Mouse (Mus musculus): ENCODE data around the gene Dgcr2. TPM values are rescaled to one million over a fixed set of nuclear protein-coding genes. Genes with fewer than 3 reads are reported as not detected.

Gene Dgcr2
- polyA plus RNA-seq (2016; fragmentation: Nextera tagmentation; extraction: Ambion mirVana), result 101 and 106 TPM in 2 replicates

DNA sequence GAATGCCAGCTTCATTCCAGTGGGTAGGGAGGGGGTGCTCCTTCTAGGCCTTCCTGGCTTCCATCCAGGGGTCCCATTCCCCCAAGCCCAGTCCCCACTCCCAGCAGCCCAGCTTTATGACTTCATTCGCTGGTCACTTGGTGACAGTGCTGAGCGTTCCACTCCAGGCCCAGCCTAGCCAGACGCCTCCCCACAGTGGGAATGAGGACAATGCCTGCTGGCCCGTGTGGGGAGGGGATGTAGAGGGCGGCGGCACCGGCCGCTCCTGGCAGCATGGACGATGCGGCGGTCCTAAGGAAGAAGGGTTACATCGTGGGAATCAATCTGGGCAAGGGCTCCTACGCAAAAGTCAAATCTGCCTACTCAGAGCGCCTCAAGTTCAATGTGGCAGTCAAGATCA lies at the start of gene Dgcr2, which contains the start of gene Tssk2:
Gene Dgcr2, minus strand, starts transcription at position 101 of the 400 bp plus-strand sequence.
Gene Tssk2, plus strand, starts transcription at position 176 of the 400 bp plus-strand sequence.
- no peaks in the 10 kb centered on the region for H3K9me3 ChIP-seq (replicated peaks)
- no peak for ATAC-seq (ENCODE audit: low FRiP score)
- H3K27ac ChIP-seq, result no peak within 1 kb of the TSS
- H3K4me2 ChIP-seq (replicated peaks), result no peak within 1 kb of the TSS
- H3K4me3 ChIP-seq, result no peak within 1 kb of the TSS
- H3K36me3 ChIP-seq, result peaks cover 55% of the 10 kb centered on the region
- WGBS, result 91% methylated on average over 14 of the region's 14 CpGs
- H3K4me1 ChIP-seq, result no peaks in the 10 kb centered on the region
- H3K9ac ChIP-seq, result no peak within 1 kb of the TSS
- H3K27me3 ChIP-seq, result no peaks in the 10 kb centered on the region

DNA sequence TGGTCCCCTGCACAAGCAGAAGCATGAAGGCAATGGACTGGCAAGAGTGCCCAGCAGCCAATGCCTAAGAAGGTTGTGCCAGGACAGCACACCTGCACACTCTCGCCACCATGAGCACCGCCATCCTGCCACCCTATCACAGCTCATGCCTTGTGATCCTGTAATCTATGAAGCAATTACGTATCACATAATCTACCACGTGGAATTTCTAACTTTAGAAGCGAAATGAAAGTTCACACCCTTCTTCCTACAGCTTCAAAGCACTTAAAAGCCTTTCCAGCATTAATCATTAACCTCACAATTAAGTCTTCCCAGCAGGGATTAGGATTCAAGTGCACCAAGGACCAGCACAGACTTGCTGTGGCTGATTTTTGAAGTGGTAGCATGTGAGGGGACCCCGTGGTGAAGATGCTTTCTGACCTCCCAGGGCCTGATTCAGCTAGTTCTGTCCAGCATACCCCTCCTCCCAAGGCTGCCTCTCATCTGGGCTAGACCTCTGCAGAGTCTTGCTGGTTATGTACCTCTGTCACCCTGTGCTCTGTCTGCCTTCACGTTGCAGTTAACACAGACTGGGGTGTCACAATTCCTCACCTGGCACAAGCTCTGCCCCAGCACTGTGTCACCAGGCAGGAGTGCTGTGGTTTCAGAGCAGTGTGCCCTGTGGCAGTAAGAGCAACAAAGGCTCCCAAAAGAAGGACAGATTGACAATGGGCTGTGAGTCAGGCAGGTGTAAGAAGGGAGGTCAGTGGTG lies 46.9 kb upstream of the Dgcr2 start:
- no peak overlapping the region for H3K9ac ChIP-seq
- H3K36me3 ChIP-seq, result no peaks in the 10 kb centered on the region
- H3K4me2 ChIP-seq (replicated peaks), result no peak overlapping the region
- H3K4me3 ChIP-seq, result no peak overlapping the region
- ATAC-seq (ENCODE audit: low FRiP score), result no peak
- H3K27me3 ChIP-seq, result no peaks in the 10 kb centered on the region
- H3K27ac ChIP-seq, result no peak overlapping the region
- 60% methylated on average over 7 of the region's 7 CpGs for WGBS
- peaks cover 12% of the 10 kb centered on the region for H3K4me1 ChIP-seq
- H3K9me3 ChIP-seq (replicated peaks), result no peaks in the 10 kb centered on the region

DNA sequence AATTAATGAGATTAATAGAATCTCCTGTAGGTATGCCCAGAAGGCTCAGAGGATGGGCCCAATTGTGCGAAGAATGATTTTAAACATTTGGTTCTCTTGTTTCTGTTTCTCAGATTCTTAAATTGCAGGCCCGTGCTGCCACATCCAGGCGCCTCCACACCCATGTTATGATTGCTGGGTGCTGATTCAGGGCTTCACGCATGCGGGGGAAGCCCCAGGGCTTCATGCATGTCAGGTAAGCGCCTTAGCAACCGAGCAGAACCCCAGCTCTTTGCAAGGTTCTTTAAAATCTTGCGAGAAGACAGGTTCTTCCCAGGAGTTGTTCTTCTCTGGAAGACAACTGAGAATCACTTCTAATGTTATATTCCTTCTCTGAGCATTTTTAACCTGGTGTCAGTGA lies 45.1 kb upstream of the Dgcr2 start:
- Histone ChIP-seq H3K9ac (no peak overlapping the region), H3K36me3 (no peaks in the 10 kb centered on the region), H3K4me1 (0 out of 2 replicates have a peak, but pooled peaks cover 2% of the 10 kb centered on the region), H3K4me2 (replicated peaks) (no peak overlapping the region), H3K4me3 (no peak overlapping the region), H3K27ac (no peak overlapping the region), H3K27me3 (no peaks in the 10 kb centered on the region), H3K9me3 (replicated peaks) (no peaks in the 10 kb centered on the region)
- 71% methylated on average over 8 of the region's 8 CpGs for WGBS
- ATAC-seq (ENCODE audit: low FRiP score), result no peak

DNA sequence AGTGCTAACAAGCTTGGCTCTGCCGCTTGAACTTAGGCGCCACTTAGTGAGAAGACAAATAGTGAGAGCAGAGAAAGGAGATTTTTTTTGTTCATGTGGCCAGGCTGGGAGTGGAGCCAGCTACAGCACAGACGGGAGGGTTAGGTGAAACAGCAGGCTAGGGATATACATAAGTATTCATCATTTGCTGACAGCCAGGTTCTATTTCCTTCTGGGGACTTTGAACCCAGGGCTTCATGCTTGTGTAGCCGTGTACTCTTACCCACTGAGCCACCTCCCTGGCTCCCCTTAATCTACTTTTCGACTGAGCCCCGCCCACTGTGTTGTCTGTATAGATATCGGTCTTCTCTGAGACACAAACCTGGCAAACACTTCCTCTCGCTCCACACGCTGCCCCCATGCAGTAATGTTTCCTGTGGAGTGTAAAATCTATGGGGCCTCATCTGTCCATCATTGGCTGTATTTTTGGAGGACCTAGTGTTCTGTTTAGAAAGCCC lies 40.9 kb upstream of the Dgcr2 start:
- no peaks in the 10 kb centered on the region for H3K36me3 ChIP-seq
- no peak overlapping the region for H3K4me2 ChIP-seq (replicated peaks)
- 0 out of 2 replicates have a peak, but pooled peaks cover 2% of the 10 kb centered on the region for H3K4me1 ChIP-seq
- no peak overlapping the region for H3K9ac ChIP-seq
- no peak overlapping the region for H3K27ac ChIP-seq
- WGBS, result 59% methylated on average over 9 of the region's 9 CpGs
- ATAC-seq (ENCODE audit: low FRiP score), result no peak
- no peak overlapping the region for H3K4me3 ChIP-seq
- peaks cover 14% of the 10 kb centered on the region for H3K27me3 ChIP-seq
- H3K9me3 ChIP-seq (replicated peaks), result no peaks in the 10 kb centered on the region

DNA sequence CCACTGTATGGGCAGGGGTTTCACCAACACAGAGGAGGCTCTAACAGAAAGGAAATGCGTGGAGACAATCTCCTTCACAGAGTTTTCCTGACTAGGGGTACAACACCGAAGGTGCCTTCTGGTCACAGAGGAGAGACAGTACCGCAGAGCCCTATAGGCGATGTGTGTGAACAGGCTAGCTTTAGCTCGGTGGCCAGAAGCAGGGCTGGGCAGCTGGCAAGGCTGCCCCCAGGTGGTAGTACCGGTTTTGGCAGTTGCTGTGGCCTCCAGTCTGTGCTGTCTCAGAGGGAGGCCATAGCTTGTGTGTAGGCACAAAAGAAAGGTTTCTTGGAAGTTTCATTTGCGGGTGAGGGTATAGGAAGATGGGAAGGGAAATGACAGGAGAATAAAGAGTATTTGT lies 40.5 kb upstream of the Dgcr2 start:
- 13% methylated on average over 7 of the region's 7 CpGs for WGBS
- peak; percentile 50; the same call in 1 of the 2 replicates for ATAC-seq (ENCODE audit: low FRiP score)
- Histone ChIP-seq H3K36me3 (no peaks in the 10 kb centered on the region), H3K4me1 (0 out of 2 replicates have a peak, but pooled peaks cover 2% of the 10 kb centered on the region), H3K9ac (no peak overlapping the region), H3K27me3 (peaks cover 14% of the 10 kb centered on the region), H3K9me3 (replicated peaks) (no peaks in the 10 kb centered on the region), H3K27ac (no peak overlapping the region), H3K4me2 (replicated peaks) (no peak overlapping the region), H3K4me3 (no peak overlapping the region)

DNA sequence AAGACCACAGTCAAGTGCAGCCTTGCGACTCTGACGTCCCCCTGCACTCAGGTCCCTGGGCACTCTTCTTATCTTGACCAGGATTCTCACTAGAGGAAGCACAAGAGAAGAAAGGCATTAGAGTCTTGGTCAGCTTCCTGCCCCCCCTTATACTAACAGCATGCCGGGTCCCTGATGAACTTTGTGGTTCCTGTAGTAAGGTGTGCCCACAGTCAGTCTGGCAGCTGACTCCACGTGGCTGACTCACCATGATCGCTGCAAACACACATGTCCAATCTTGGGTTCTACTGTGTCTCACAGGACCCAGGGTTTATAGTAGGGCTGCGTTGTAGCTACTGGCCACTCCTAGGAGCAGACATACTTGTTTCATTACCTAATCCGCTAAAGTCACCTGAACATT lies 39.8 kb upstream of the Dgcr2 start:
- Histone ChIP-seq H3K4me1 (0 out of 2 replicates have a peak, but pooled peaks cover 2% of the 10 kb centered on the region), H3K4me3 (no peak overlapping the region), H3K27ac (no peak overlapping the region), H3K9ac (no peak overlapping the region), H3K36me3 (no peaks in the 10 kb centered on the region), H3K27me3 (peaks cover 17% of the 10 kb centered on the region), H3K4me2 (replicated peaks) (no peak overlapping the region), H3K9me3 (replicated peaks) (no peaks in the 10 kb centered on the region)
- WGBS, result 89% methylated on average over 7 of the region's 7 CpGs
- ATAC-seq (ENCODE audit: low FRiP score), result no peak

DNA sequence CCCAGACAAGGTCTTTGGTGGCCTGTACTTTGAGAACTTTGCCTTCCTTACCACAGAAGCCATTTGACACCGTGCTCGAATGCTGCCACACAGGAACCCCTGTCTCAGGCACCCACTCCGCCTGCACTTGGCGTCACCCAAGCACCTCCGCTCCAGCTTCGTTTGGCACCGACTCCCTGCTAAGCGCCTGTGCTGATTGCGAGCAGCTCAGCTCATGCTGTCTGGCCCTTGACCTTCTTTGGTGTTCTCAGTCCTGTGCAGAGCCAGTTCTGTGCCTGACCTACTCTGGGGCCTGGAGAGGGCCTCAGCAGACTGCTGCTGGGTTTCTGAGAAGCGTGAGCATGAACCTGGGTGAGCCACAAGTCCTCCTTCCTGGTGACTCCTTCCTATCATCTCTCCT lies 38.4 kb upstream of the Dgcr2 start:
- no peak for ATAC-seq (ENCODE audit: low FRiP score)
- no peaks in the 10 kb centered on the region for H3K9me3 ChIP-seq (replicated peaks)
- no peak overlapping the region for H3K4me2 ChIP-seq (replicated peaks)
- H3K4me3 ChIP-seq, result no peak overlapping the region
- peaks cover 17% of the 10 kb centered on the region for H3K27me3 ChIP-seq
- H3K9ac ChIP-seq, result no peak overlapping the region
- 86% methylated on average over 10 of the region's 10 CpGs for WGBS
- H3K4me1 ChIP-seq, result 0 out of 2 replicates have a peak, but pooled peaks cover 2% of the 10 kb centered on the region
- H3K27ac ChIP-seq, result no peak overlapping the region
- no peaks in the 10 kb centered on the region for H3K36me3 ChIP-seq

DNA sequence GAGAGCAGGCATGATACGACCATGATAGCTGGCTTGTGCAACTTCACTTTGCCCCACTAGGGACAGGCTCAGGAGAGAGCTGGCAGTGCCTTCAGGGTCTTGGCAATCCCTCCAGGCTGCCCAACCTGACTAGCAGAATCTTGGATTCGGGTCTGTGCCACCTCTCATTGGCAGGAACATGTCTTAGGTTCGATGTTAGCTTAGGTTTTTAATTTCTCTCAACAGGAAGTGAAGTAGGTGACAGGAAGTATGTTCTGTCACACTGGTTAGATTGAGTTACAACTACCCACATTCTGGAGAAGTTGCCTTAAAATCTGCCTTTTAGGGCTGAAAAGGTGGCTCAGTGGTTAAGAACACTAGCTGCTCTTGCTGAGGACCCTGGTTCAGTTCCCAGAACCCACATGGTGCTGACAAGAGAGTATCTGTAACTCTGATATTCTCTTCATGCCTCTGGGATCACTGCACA lies 36.1 kb upstream of the Dgcr2 start:
- H3K9me3 ChIP-seq (replicated peaks), result no peaks in the 10 kb centered on the region
- H3K27me3 ChIP-seq, result peaks cover 17% of the 10 kb centered on the region
- H3K4me2 ChIP-seq (replicated peaks), result no peak overlapping the region
- no peak for ATAC-seq (ENCODE audit: low FRiP score)
- no peak overlapping the region for H3K4me3 ChIP-seq
- WGBS, result 81% methylated on average over 3 of the region's 3 CpGs
- H3K27ac ChIP-seq, result no peak overlapping the region
- H3K4me1 ChIP-seq, result 0 out of 2 replicates have a peak, but pooled peaks cover 2% of the 10 kb centered on the region
- H3K9ac ChIP-seq, result no peak overlapping the region
- H3K36me3 ChIP-seq, result no peaks in the 10 kb centered on the region

DNA sequence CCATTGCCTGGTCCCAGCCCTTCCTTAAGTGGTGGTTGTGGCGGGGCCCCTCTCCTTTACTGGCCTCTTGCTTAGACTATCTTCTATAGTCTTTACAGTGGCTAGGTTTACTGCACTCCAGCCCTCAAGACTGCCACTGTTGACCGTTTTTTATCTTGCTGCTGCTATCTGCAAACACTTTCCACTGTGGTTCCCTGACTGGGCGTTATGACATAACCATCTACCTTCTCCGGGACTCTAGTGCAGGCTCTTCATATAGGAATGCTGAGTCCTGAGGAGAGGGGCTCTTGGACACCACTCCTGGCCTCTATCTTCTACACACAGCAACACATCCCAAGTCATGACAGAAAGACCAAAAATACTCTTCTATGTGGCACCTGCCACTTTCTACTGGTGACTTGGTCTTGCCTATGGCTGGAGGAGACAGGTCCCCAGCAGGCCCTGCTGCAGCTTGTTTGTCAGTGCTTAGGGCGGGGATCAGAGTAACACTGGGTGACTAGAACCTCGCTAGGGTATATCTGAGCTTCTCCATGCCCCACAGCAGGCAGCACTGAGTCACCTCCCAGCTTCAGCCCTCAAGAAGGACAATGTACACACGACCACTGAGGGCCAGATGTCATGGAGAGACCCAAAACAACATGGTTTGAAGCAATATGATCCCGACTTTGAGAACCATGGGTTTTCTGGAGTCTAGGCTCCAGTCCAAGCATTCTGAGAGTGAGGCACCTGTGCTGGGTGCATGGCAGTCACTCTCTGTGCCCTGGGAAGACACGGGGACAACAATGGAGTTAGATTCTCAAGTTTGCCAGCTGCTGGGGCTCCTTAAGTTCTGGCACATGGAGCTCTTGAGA lies 35.5 kb upstream of the Dgcr2 start:
- Histone ChIP-seq H3K4me3 (no peak overlapping the region), H3K27me3 (peaks cover 17% of the 10 kb centered on the region), H3K27ac (no peak overlapping the region), H3K9me3 (replicated peaks) (no peaks in the 10 kb centered on the region), H3K4me2 (replicated peaks) (no peak overlapping the region), H3K9ac (no peak overlapping the region), H3K36me3 (no peaks in the 10 kb centered on the region), H3K4me1 (peaks cover 2% of the 10 kb centered on the region)
- no peak for ATAC-seq (ENCODE audit: low FRiP score)
- WGBS, result 73% methylated on average over 9 of the region's 9 CpGs

DNA sequence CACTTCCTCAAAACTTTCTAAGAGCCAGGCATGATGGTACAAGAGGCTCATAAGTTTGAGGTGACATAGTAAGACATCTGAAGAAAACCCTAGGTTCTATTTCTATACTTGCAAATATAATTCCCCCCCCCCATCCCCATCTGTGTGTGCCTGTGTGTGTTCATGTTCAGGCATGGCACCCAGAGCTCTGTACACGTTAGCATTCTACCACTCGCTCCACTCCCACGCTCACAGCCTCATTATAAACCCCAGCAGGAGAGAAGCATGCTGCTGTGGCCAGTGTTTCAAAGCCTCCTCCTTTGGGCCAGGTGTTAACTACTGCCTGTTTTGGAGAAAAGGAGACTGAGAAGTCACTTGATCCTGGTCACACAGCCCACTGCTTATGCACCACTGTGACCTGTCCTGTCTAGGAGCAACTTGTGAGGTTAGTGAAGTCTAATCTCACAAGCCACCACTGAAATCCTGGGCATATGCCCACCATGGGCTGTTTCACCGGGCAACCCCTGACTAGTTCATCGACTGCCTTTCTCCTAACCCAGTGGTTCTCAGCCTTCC lies 33.6 kb upstream of the Dgcr2 start:
- peaks cover 16% of the 10 kb centered on the region for H3K27me3 ChIP-seq
- H3K36me3 ChIP-seq, result no peaks in the 10 kb centered on the region
- ATAC-seq (ENCODE audit: low FRiP score), result no peak
- H3K27ac ChIP-seq, result no peak overlapping the region
- no peak overlapping the region for H3K4me2 ChIP-seq (replicated peaks)
- no peak overlapping the region for H3K9ac ChIP-seq
- H3K4me3 ChIP-seq, result no peak overlapping the region
- WGBS, result 71% methylated on average over 5 of the region's 5 CpGs
- no peaks in the 10 kb centered on the region for H3K9me3 ChIP-seq (replicated peaks)
- peaks cover 8% of the 10 kb centered on the region for H3K4me1 ChIP-seq

DNA sequence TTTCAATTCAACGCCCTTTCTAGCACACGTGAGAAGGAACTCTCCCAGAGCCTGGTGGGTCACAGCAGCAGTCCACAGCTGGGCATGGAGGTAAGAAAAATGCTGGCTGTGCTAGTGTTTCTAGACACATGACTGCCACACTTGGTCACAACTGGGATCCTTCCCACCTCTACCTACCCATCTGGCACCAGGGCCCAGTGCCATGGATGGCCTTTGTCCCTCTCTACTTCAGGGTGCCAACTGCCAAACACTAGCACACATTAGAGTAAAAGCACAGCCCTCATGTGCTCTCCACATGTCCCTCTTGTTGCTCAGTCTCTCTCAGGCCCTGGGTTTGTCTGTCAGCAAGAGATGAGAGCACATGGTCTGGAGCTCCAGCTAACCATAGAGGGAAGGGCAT lies 31.3 kb upstream of the Dgcr2 start:
- Histone ChIP-seq H3K4me2 (replicated peaks) (no peak overlapping the region), H3K4me1 (peaks cover 13% of the 10 kb centered on the region), H3K9me3 (replicated peaks) (no peaks in the 10 kb centered on the region), H3K36me3 (peaks cover 14% of the 10 kb centered on the region), H3K27ac (no peak overlapping the region), H3K27me3 (0 out of 2 replicates have a peak, but pooled peaks cover 3% of the 10 kb centered on the region), H3K4me3 (no peak overlapping the region), H3K9ac (no peak overlapping the region)
- ATAC-seq (ENCODE audit: low FRiP score), result no peak
- WGBS, result 70% methylated on average over 2 of the region's 2 CpGs

DNA sequence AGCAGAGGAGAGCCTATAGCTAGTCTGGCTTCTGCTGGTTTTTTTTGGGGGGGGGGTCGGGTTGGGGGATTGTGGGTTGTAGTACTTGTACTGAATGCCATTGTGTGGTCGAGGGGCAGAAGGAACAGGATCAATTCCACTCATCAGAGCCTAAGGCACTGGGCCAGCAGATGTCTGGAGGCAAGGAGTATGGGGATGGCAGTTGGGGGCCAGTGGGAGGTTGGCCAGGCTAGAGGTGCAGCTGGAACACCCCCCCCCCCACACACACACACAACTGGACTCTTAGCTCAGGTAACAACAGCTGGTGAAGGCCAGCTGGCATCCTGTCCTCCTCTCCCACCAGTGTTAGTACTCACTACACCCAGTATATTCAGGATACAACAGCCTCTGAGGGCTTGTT lies 30.8 kb upstream of the Dgcr2 start:
- ATAC-seq (ENCODE audit: low FRiP score), result 0 out of 2 replicates have a peak, but pooled peaks have one; percentile 3
- H3K4me2 ChIP-seq (replicated peaks), result peak overlapping the region; percentile 92; the same call in 1 of the 2 replicates
- H3K4me3 ChIP-seq, result no peak overlapping the region
- no peak overlapping the region for H3K9ac ChIP-seq
- peaks cover 13% of the 10 kb centered on the region for H3K4me1 ChIP-seq
- H3K36me3 ChIP-seq, result peaks cover 14% of the 10 kb centered on the region
- peak overlapping the region; percentile 89 for H3K27ac ChIP-seq
- H3K27me3 ChIP-seq, result 0 out of 2 replicates have a peak, but pooled peaks cover 3% of the 10 kb centered on the region
- no peaks in the 10 kb centered on the region for H3K9me3 ChIP-seq (replicated peaks)
- WGBS, result 4% methylated on average over 2 of the region's 2 CpGs

Data from hindbrain, embryonic 12.5 days (tissue).